ENCODE assay signal across 15 mouse cellular contexts in genomic region chr2:69134937-69135336, GRCm38 (mm10). TPM values are rescaled to one million over a fixed set of nuclear protein-coding genes. Genes with fewer than 3 reads are reported as not detected.
DNase-seq lines count a peak whose midpoint lies in the region; ATAC-seq and TF ChIP-seq lines count a peak whose summit lies in the region.
"Had no signal": no experiment of that assay in that cellular context is flagged by ENCODE, and none has a peak within 500 bp of the region (broad histone marks: within the 10 kb centered on the region; RNA-seq: fewer than 3 reads in every experiment).

No protein-coding gene starts in this region.

- 0 out of 2 replicates have a peak, but pooled peaks have one; percentile 8 for ATAC-seq in kidney, embryonic 15.5 days (replicated peaks; ENCODE audit: low FRiP score)
- ATAC-seq in common myeloid progenitor, adult 5-6 weeks (replicated peaks; ENCODE audit: low read depth, poor library complexity, severe bottlenecking), result peak; percentile 63
- peak; percentile 14; the same call in 1 of the 2 replicates for ATAC-seq in intestine, embryonic 16.5 days
- ATAC-seq in liver, postnatal 0 days, result no peak
- ATAC-seq in frontal cortex, adult (ENCODE audit: low TSS enrichment), result no peak
- ATAC-seq: midbrain, embryonic 16.5 days had no signal

- H3K27me3 ChIP-seq in kidney, embryonic 15.5 days, result no peaks in the 10 kb centered on the region
- no peaks in the 10 kb centered on the region for H3K27me3 ChIP-seq in intestine, embryonic 16.5 days (replicated peaks; ENCODE audit: control insufficient read depth, insufficient read depth, low read length)
- no peaks in the 10 kb centered on the region for H3K27me3 ChIP-seq in liver, postnatal 0 days (ENCODE audit: insufficient read depth, low read length)
- H3K27me3 ChIP-seq: hindbrain, embryonic 15.5 days had no signal

- H3K4me3 ChIP-seq in kidney, embryonic 15.5 days (replicated peaks), result no peak overlapping the region
- peak overlapping the region; percentile 49; the same call in 1 of the 2 replicates for H3K4me3 ChIP-seq in intestine, embryonic 16.5 days (ENCODE audit: low read length)
- no peak overlapping the region for H3K4me3 ChIP-seq in liver, postnatal 0 days (ENCODE audit: low read depth, low read length)
- H3K4me3 ChIP-seq: erythroblast, embryonic 14.5 days; hindbrain, embryonic 15.5 days had no signal

- peak overlapping the region; percentile 74 for H3K27ac ChIP-seq in kidney, embryonic 15.5 days
- H3K27ac ChIP-seq in intestine, embryonic 16.5 days (ENCODE audit: low read length), result peak overlapping the region; percentile 68
- H3K27ac ChIP-seq in liver, postnatal 0 days (ENCODE audit: low read depth), result peak overlapping the region; percentile 85
- H3K27ac ChIP-seq: hindbrain, embryonic 15.5 days had no signal

- WGBS in kidney, embryonic 15.5 days, result 54% methylated on average over 9 of the region's 9 CpGs
- WGBS in intestine, embryonic 16.5 days, result 60% methylated on average over 9 of the region's 9 CpGs
- 39% methylated on average over 9 of the region's 9 CpGs for WGBS in liver, postnatal 0 days (ENCODE audit: insufficient replicate concordance)

- TF ChIP-seq CTCF in liver, postnatal 0 days (IDR thresholded peaks at IDR 0.05; ENCODE audit: low read depth), result no peak

- no peak for TF ChIP-seq EP300 in liver, postnatal 0 days (IDR thresholded peaks at IDR 0.05; ENCODE audit: low read depth)

- no peaks in the 10 kb centered on the region for H3K36me3 ChIP-seq in kidney, embryonic 15.5 days
- no peaks in the 10 kb centered on the region for H3K36me3 ChIP-seq in intestine, embryonic 16.5 days (ENCODE audit: control insufficient read depth, insufficient read depth, low read length)
- H3K36me3 ChIP-seq in liver, postnatal 0 days (replicated peaks; ENCODE audit: insufficient read depth, low read length), result no peaks in the 10 kb centered on the region
- H3K36me3 ChIP-seq: hindbrain, embryonic 15.5 days had no signal

- no peaks in the 10 kb centered on the region for H3K9me3 ChIP-seq in kidney, embryonic 15.5 days (replicated peaks)
- no peaks in the 10 kb centered on the region for H3K9me3 ChIP-seq in intestine, embryonic 16.5 days (ENCODE audit: control insufficient read depth, low read length)
- H3K9me3 ChIP-seq in liver, postnatal 0 days (ENCODE audit: low read length), result no peaks in the 10 kb centered on the region
- H3K9me3 ChIP-seq: hindbrain, embryonic 15.5 days had no signal

- H3K4me2 ChIP-seq in kidney, embryonic 15.5 days, result no peak overlapping the region
- H3K4me2 ChIP-seq in intestine, embryonic 16.5 days (ENCODE audit: low read depth, low read length), result peak overlapping the region; percentile 44
- peak overlapping the region; percentile 72 for H3K4me2 ChIP-seq in liver, postnatal 0 days (ENCODE audit: low read depth, low read length)
- H3K4me2 ChIP-seq: hindbrain, embryonic 15.5 days had no signal

- DNase-seq in kidney, postnatal 10 days, result no peak
- no peak for DNase-seq in liver, postnatal 0 days
- DNase-seq in layer of hippocampus, adult 8-10 months (ENCODE audit: low spot score in 2 of 2), result no peak
- no peak for DNase-seq in right cerebral cortex, adult 2 months (ENCODE audit: low spot score in 2 of 2)
- DNase-seq: cerebellum, adult 8-10 months; gastrocnemius, postnatal 25 days; spleen, adult 18-20 months; thymus, adult 18-20 months had no signal

- no peak overlapping the region for H3K9ac ChIP-seq in kidney, embryonic 15.5 days
- peak overlapping the region; percentile 44; the same call in 1 of the 2 replicates for H3K9ac ChIP-seq in intestine, embryonic 16.5 days (ENCODE audit: low read depth, low read length)
- no peak overlapping the region; the same call in 1 of the 2 replicates for H3K9ac ChIP-seq in liver, postnatal 0 days (replicated peaks)
- H3K9ac ChIP-seq: hindbrain, embryonic 15.5 days had no signal

- H3K4me1 ChIP-seq in kidney, embryonic 15.5 days, result peaks cover 46% of the 10 kb centered on the region
- H3K4me1 ChIP-seq in intestine, embryonic 16.5 days (ENCODE audit: control insufficient read depth, insufficient read depth, low read length), result peaks cover 9% of the 10 kb centered on the region
- peaks cover 13% of the 10 kb centered on the region for H3K4me1 ChIP-seq in liver, postnatal 0 days (ENCODE audit: insufficient read depth)

RNA-seq across cellular contexts. Expression of gene Nostrin, which starts 0.7 kb away (rescaled TPM):
- 6.4 and 7.5 TPM in 2 replicates for polyA plus RNA-seq in kidney, embryonic 15.5 days (2015; fragmentation: Nextera tagmentation; extraction: Ambion mirVana)
- 4.4 and 4.6 TPM in 2 replicates for total RNA-seq in common myeloid progenitor, adult 5-6 weeks (2017)
- 31.7 and 32.3 TPM in 2 replicates for polyA plus RNA-seq in intestine, embryonic 16.5 days (2015; fragmentation: Nextera tagmentation; extraction: Ambion mirVana)
- 10.9 and 11.4 TPM in 2 replicates for polyA plus RNA-seq in liver, postnatal 0 days (2015; fragmentation: Nextera tagmentation; extraction: Ambion mirVana)
- 1 to 10 TPM; 3.2 to 6.0 (median 4.2) TPM for total RNA-seq in layer of hippocampus, adult 8-10 months (2022)
- polyA plus RNA-seq: erythroblast, embryonic 14.5 days had no signal

Comparison
In these comparisons a context has a peak if more than half of its experiments do, and no peak if none do; other contexts are left out.
1. ATAC-seq: peak in kidney, embryonic 15.5 days (single experiment), common myeloid progenitor, adult 5-6 weeks (single experiment) and intestine, embryonic 16.5 days (single experiment); none in liver, postnatal 0 days (single experiment) and frontal cortex, adult (single experiment).
2. Peak in every context shown above with its lines, with median percentiles within 50 percentile points of each other: H3K27ac ChIP-seq.